Mouse (Mus musculus): ENCODE results near the gene Tspan10.

DNA sequence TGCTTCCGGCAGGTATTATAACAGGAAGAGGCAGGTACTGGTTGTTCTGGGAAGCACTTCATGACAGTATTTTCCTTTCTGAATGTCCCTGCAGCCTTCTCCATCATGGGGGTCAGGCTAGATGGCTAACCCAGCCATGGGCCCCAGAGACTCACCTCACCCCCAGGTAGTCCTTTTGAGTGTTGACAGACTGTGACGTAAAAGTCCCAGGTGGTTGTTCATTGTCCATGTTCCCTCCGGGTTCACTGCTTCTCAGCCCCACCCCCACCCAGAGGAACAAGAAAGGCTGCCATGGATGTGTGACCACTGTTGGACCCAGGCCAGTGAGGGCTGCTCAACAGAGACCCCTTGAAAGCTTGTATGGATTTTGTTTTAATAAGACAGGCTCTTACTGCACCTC lies 50.9 kb downstream of the Tspan10 start:
- TF ChIP-seq CTCF (IDR thresholded peaks at IDR 0.05; ENCODE audit: control insufficient read depth, insufficient read depth, insufficient replicate concordance, low read depth, low read length), result no peak
- TF ChIP-seq POLR2A (IDR thresholded peaks at IDR 0.05; ENCODE audit: control insufficient read depth, low read depth, low read length), result no peak

All from testis, adult 2 months (tissue).